Mouse (Mus musculus): ENCODE results near the gene Rreb1.

Rreb1 gene

DNA sequence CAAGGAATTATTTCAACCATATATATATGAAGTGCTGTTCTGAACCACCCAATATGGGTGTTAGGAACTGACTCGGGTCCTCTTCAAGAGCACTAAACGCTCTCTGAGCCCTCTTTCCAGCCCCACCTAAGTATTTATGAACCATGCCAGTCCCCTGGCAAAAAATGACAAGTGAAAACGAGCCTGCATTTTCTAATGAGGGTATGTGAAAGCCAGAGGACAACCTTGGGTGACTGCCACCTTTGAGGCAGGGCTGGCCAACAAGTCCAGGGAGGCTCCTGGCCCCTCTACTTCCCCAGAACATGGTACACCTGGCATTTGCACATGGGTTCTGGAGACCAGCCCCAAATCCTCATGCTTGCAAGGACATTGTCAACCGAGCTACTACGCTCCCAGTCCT lies 196.5 kb downstream of the Rreb1 start:
- DNase-seq (ENCODE audit: inconsistent ontology term) = no peak

DNA sequence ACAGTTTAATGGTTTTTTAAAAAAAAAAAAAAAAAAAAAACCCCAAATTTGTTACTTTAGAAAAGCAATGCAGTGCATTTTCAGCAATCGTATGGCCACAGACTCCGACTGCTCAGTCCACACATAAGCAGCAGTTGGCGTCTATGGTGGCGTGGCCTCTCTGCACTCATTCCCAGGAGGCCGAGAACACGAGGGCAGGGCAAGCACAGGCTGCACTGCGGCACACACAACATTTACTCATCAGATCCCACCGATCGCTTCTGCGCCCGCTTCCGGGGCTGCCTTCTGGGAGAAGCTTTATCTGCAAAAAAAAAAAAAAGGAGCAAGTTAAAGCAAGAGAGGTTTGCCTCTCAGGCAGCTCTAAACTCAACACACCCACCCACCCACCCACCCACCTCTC lies 201.3 kb downstream of the Rreb1 start:
- DNase-seq (ENCODE audit: inconsistent ontology term) = no peak

DNA sequence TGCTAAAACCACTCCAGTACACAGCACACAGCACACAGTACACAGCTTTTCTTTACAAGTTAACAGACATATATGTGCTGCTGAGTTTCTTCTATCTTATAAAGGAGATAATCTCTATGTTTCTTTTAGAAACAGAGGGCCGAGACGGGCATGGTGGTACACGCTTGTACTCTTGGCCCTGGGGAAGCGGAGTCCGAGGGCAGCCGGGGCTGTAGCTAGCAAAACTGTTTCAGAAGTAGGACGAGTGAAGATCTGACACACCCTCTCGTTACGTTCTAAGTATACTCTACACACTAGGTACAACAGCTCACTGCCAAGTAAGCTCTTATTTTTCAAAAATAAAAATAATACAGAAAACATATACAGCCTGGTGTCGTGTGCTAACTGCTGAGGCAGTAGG lies 202.1 kb downstream of the Rreb1 start:
- DNase-seq (ENCODE audit: inconsistent ontology term) = no peak

DNA sequence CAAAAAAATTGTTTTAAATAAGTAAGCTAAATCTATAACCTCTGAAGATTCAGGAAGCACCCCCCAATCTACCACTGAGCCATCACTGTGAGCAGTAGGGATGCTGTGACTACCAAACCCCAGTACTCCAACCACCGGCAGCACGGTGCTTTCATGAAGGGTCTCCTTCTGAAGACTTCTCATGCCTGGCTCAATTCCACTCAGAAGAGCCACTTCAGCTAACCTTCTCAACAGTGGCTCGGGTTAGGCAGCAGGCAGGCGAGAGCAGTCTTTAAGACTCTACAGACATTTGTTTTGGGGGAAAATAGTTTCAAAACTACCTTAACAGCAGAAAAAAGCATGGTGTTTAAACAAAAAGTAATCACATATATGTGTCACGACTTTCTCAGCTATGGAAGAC lies 202.9 kb downstream of the Rreb1 start:
- DNase-seq (ENCODE audit: inconsistent ontology term) = no peak

DNA sequence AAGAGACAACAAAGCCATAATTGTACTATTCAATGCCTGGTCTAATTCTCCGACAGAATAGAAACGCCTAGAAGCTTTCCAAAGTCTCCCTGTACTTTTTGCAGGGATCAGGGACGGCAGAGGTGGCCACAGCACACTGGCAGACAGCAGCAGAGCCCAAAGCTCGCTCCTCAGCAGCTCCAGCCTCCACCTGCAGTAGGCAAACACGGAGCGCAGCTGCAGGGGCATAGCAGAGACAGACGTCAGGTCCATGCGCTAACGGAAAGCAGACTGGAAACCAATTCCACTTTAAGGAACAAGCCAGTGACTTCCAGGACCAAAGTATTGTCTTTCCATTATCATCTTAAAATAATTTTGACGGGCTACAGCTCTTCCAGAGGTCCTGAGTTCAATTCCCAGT lies 208.0 kb downstream of the Rreb1 start:
- DNase-seq (ENCODE audit: inconsistent ontology term) = no peak

DNA sequence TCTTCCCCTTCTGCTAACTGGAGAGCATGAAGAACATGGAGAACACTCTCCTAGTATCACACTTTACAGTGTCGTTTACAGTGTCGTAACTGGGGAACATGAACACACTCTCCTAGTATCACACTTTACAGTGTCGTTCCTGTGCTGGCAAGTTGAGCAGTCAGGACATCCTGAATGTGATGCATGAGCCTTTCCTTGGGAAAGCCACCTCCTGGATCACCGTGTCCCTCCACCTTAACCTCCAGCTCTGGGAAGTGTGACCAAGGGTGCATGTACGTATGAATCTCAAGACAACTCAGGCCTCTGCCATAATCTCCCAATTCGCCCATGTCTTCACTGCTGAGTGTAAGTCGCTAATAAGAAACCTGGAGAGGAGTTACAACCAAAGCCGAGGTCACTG lies 211.5 kb downstream of the Rreb1 start:
- DNase-seq (ENCODE audit: inconsistent ontology term) = no peak

DNA sequence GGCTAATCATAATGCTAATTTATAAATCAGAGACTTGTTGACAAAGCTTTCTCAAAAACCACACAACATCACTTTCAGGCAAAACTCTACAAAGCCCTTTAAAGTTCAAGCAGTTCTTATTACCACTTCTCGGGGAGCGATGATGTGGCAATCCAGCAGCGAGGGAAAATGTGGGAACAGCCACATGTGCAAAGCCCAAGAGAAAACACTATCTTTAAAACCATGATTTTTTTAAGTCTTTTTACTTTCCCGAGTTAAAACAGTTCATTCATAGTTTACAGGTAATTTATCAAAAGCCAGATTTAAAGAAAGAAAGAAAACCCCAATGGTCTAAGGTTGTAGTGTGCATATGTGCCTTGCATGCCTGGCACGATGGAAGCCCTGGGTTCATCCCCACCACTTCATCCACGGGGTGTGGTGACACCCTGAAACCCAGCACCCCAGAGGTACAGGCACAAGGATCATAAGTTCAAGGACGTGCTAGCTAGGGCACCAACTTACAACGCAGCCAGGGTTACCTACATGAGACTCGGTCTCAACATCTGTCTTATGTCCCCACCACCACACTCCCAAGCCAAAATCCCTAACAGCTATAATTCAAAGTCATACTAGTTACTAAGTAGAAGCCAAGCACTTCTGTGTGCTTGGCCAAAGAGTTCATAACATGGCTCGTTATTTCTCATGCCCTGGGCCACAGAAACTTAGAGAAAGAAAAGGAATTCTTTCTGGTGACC lies 214.6 kb downstream of the Rreb1 start:
- DNase-seq (ENCODE audit: inconsistent ontology term) = peak; percentile 19

DNA sequence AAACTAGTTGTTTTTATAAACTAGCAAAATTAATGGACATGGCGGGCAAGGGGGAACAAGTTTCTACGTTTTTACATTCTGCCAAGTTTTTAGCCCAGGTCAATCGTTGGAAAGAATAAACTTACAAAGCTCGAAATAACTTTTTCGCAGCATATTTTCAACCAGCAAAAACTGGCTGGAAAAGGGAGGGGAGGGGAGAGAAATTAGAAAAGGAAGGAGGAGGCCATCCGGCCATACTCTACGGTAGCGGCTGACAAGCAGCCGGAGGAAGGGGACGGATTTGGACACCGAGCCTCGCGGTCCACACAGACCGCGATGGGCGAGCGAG lies 215.1 kb downstream of the Rreb1 start:
- no peak for DNase-seq (ENCODE audit: inconsistent ontology term)

DNA sequence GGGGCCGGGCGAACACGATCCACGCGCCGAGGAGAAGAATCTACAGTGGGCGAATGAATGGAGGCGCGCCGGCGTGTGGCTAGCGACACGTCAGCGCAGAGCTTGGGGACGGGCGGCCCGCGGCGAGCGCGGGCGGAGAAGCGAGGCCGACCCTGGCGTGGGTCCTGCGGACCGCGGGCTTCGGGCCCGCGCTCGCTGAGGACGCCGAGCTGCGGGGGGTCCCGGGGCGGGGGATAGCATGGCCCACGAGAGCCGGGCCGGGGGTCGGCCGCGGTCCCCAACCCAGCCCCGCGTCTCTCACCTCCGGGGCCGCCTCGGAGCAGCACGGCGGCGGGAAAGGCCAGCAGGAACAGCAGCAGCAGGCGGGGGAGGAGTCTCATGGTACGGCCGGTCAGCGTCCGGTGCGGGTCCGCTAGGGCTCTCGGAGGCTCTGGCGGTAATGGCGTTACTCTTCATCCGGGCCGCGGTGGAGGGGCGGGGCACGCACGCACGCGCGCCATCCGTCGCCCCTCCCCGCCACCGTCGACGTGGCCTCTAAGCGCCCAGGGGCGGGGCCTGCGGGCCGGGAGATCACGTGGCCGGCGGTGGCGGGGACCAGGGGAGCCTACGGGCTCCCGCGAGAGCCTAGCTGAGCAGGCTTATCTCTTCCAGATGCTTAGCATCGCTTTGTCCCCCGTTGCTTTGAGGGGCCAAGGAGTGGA lies 215.7 kb downstream of the Rreb1 start, which contains the start of gene Ssr1:
Gene Ssr1, minus strand, starts transcription at position 514 of the 701 bp plus-strand sequence.
- DNase-seq (ENCODE audit: inconsistent ontology term) = peak; percentile 99

DNA sequence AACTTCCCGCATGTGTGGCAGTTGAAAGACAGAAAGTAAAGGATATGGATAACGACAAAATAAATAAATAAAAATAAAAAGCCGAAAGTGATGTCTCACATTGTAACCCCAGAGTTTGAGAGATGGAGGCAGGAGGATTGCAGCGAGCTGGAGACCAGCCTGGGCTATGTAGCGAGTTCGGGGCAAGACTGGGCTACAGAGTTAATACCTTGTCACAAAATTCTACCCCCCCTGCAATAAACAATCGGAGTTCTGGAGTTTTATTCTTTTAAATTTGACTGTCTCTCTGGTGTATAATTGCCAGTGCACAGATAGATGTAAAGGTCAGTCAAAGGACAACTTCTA lies 216.2 kb downstream of the Rreb1 start:
- no peak for DNase-seq (ENCODE audit: inconsistent ontology term)

DNA sequence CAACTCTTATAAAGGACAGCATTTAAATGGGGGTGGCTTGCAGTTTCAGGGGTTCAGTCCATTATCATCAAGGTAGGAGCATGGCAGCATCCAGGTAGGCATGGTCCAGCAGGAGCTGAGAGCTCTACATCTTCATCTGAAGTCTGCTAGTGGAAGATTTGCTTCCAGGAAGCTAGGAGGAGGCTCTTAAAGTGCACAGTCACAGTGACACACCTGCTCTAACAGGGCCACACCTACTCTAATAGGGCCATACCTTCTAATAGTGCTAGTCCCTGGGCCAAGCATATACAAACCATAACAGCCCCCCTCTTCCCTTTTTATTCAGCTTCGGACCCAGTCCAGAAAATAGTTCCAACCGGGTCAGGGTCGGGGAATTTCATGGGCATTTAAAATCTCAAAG lies 221.5 kb downstream of the Rreb1 start:
- no peak for DNase-seq (ENCODE audit: inconsistent ontology term)

Measured in Muller cell, postnatal 12 days (primary cell).